Mouse (Mus musculus): ENCODE data around the gene Satb2. TPM values are rescaled to one million over a fixed set of nuclear protein-coding genes. Genes with fewer than 3 reads are reported as not detected.

The Satb2 gene
- polyA plus RNA-seq, 1 experiment from 2014 or later = 2.0 TPM

- no peaks in the 10 kb centered on the region for H3K4me1 ChIP-seq (replicated peaks; ENCODE audit: control insufficient read depth, insufficient read depth, low read length)
- no peaks in the 10 kb centered on the region for H3K27me3 ChIP-seq (ENCODE audit: control insufficient read depth, insufficient read depth, low read length)
- no peak overlapping the region for H3K4me2 ChIP-seq (replicated peaks; ENCODE audit: low read depth, low read length)
- no peak for DNase-seq (ENCODE audit: low spot score)
- H3K9ac ChIP-seq (ENCODE audit: low read depth, low read length) = no peak overlapping the region
- H3K36me3 ChIP-seq (ENCODE audit: control insufficient read depth, insufficient read depth, low read length) = no peaks in the 10 kb centered on the region
- ATAC-seq (ENCODE audit: low FRiP score) = no peak
- H3K4me3 ChIP-seq (ENCODE audit: low read depth, low read length) = no peak overlapping the region
- 79% methylated on average over 1 of the region's 1 CpGs for whole genome bisulfite sequencing
- H3K27ac ChIP-seq (ENCODE audit: low read depth, low read length) = no peak overlapping the region
- H3K9me3 ChIP-seq (ENCODE audit: control insufficient read depth, low read length) = no peaks in the 10 kb centered on the region
Measured at GRCm38 (mm10) chr1:56764205-56764604, 214.2 kb downstream of the Satb2 start.

- DNase-seq (ENCODE audit: low spot score) = no peak
- no peak overlapping the region for H3K27ac ChIP-seq (ENCODE audit: low read depth, low read length)
- H3K9ac ChIP-seq (ENCODE audit: low read depth, low read length) = no peak overlapping the region
- no peak overlapping the region for H3K4me2 ChIP-seq (replicated peaks; ENCODE audit: low read depth, low read length)
- no peaks in the 10 kb centered on the region for H3K27me3 ChIP-seq (ENCODE audit: control insufficient read depth, insufficient read depth, low read length)
- ATAC-seq (ENCODE audit: low FRiP score) = no peak
- H3K9me3 ChIP-seq (ENCODE audit: control insufficient read depth, low read length) = no peaks in the 10 kb centered on the region
- no peaks in the 10 kb centered on the region for H3K36me3 ChIP-seq (ENCODE audit: control insufficient read depth, insufficient read depth, low read length)
- H3K4me3 ChIP-seq (ENCODE audit: low read depth, low read length) = no peak overlapping the region
- H3K4me1 ChIP-seq (replicated peaks; ENCODE audit: control insufficient read depth, insufficient read depth, low read length) = no peaks in the 10 kb centered on the region
- WGBS = 89% methylated on average over 1 of the region's 1 CpGs
Measured at GRCm38 (mm10) chr1:56761512-56761911, 216.9 kb downstream of the Satb2 start.

GRCm38 (mm10) chr1:56753283-56753682 lies 225.2 kb downstream of the Satb2 start:
- no peaks in the 10 kb centered on the region for H3K4me1 ChIP-seq (replicated peaks; ENCODE audit: control insufficient read depth, insufficient read depth, low read length)
- no peaks in the 10 kb centered on the region for H3K9me3 ChIP-seq (ENCODE audit: control insufficient read depth, low read length)
- DNase-seq (ENCODE audit: low spot score) (no peak), ATAC-seq (ENCODE audit: low FRiP score) (no peak)
- H3K27ac ChIP-seq (ENCODE audit: low read depth, low read length) = no peak overlapping the region
- no peaks in the 10 kb centered on the region for H3K36me3 ChIP-seq (ENCODE audit: control insufficient read depth, insufficient read depth, low read length)
- H3K4me2 ChIP-seq (replicated peaks; ENCODE audit: low read depth, low read length) = no peak overlapping the region
- WGBS = 42% methylated on average over 1 of the region's 1 CpGs
- H3K4me3 ChIP-seq (ENCODE audit: low read depth, low read length) = no peak overlapping the region
- no peak overlapping the region for H3K9ac ChIP-seq (ENCODE audit: low read depth, low read length)
- no peaks in the 10 kb centered on the region for H3K27me3 ChIP-seq (ENCODE audit: control insufficient read depth, insufficient read depth, low read length)

- Histone ChIP-seq H3K27ac (ENCODE audit: low read depth, low read length) (no peak overlapping the region), H3K4me2 (replicated peaks; ENCODE audit: low read depth, low read length) (no peak overlapping the region)
- 95% methylated on average over 2 of the region's 2 CpGs for WGBS
Measured at GRCm38 (mm10) chr1:56750693-56751092, 227.8 kb downstream of the Satb2 start.

GRCm38 (mm10) chr1:56749629-56750311 lies 228.7 kb downstream of the Satb2 start:
- ATAC-seq (ENCODE audit: low FRiP score) = no peak

More at GRCm38 (mm10) chr1:56750693-56751092, 227.8 kb downstream of the Satb2 start:
- no peak for DNase-seq (ENCODE audit: low spot score)
- H3K4me3 ChIP-seq (ENCODE audit: low read depth, low read length) = no peak overlapping the region
- H3K27me3 ChIP-seq (ENCODE audit: control insufficient read depth, insufficient read depth, low read length) = no peaks in the 10 kb centered on the region
- no peaks in the 10 kb centered on the region for H3K36me3 ChIP-seq (ENCODE audit: control insufficient read depth, insufficient read depth, low read length)
- no peaks in the 10 kb centered on the region for H3K9me3 ChIP-seq (ENCODE audit: control insufficient read depth, low read length)
- H3K4me1 ChIP-seq (replicated peaks; ENCODE audit: control insufficient read depth, insufficient read depth, low read length) = no peaks in the 10 kb centered on the region
- ATAC-seq (ENCODE audit: low FRiP score) = no peak
- H3K9ac ChIP-seq (ENCODE audit: low read depth, low read length) = no peak overlapping the region

GRCm38 (mm10) chr1:56748876-56749493 lies 229.5 kb downstream of the Satb2 start:
- Histone ChIP-seq H3K27ac (ENCODE audit: low read depth, low read length) (no peak overlapping the region), H3K4me1 (replicated peaks; ENCODE audit: control insufficient read depth, insufficient read depth, low read length) (no peaks in the 10 kb centered on the region), H3K27me3 (ENCODE audit: control insufficient read depth, insufficient read depth, low read length) (no peaks in the 10 kb centered on the region), H3K36me3 (ENCODE audit: control insufficient read depth, insufficient read depth, low read length) (no peaks in the 10 kb centered on the region), H3K9me3 (ENCODE audit: control insufficient read depth, low read length) (no peaks in the 10 kb centered on the region), H3K4me2 (replicated peaks; ENCODE audit: low read depth, low read length) (no peak overlapping the region), H3K4me3 (ENCODE audit: low read depth, low read length) (no peak overlapping the region), H3K9ac (ENCODE audit: low read depth, low read length) (no peak overlapping the region)
- WGBS = 86% methylated on average over 11 of the region's 11 CpGs
- ATAC-seq (ENCODE audit: low FRiP score) (no peak), DNase-seq (ENCODE audit: low spot score) (no peak)

More at GRCm38 (mm10) chr1:56749629-56750311, 228.7 kb downstream of the Satb2 start:
- Histone ChIP-seq H3K4me1 (replicated peaks; ENCODE audit: control insufficient read depth, insufficient read depth, low read length) (no peaks in the 10 kb centered on the region), H3K9ac (ENCODE audit: low read depth, low read length) (no peak overlapping the region), H3K9me3 (ENCODE audit: control insufficient read depth, low read length) (no peaks in the 10 kb centered on the region), H3K36me3 (ENCODE audit: control insufficient read depth, insufficient read depth, low read length) (no peaks in the 10 kb centered on the region), H3K27ac (ENCODE audit: low read depth, low read length) (no peak overlapping the region), H3K4me2 (replicated peaks; ENCODE audit: low read depth, low read length) (no peak overlapping the region), H3K27me3 (ENCODE audit: control insufficient read depth, insufficient read depth, low read length) (no peaks in the 10 kb centered on the region), H3K4me3 (ENCODE audit: low read depth, low read length) (no peak overlapping the region)
- 84% methylated on average over 16 of the region's 16 CpGs for WGBS
- no peak for DNase-seq (ENCODE audit: low spot score)

Measured in hindbrain, embryonic 11.5 days (tissue).